Mouse (Mus musculus): ENCODE measurements around the gene Tbc1d21. TPM values are rescaled to one million over a fixed set of nuclear protein-coding genes. Genes with fewer than 3 reads are reported as not detected.

The Tbc1d21 gene
- total and polyA plus RNA-seq, 3 experiments: 4.6 TPM; not detected in 2

DNA sequence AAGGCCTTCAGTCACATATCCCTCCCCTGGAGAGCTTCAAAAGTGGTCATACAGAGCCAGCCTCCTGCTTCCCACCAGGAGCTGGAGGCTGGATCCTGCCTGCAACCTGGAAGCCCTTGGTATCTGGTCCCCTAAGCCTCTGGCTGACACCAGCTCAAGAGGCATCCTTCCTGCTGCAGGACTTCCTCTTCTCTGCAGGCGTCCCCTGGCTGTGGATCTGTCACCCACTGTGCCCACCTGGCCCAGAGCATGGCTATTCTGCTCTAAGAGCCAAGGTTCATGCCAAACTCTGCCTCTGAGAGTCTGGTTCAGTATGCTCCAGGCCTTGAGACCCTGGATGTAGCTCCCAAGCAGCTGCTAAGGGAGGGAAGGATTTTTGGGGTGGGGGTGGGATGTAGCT lies 23.6 kb upstream of the Tbc1d21 start:
- TF ChIP-seq MAZ (IDR thresholded peaks at IDR 0.05; ENCODE audit: low read depth, low read length): no peak
- TF ChIP-seq ZC3H11A (IDR thresholded peaks at IDR 0.05; ENCODE audit: low read depth, low read length): no peak
- TF ChIP-seq MXI1 (IDR thresholded peaks at IDR 0.05; ENCODE audit: low read depth, low read length): no peak
- no peak for TF ChIP-seq ZMIZ1 (IDR thresholded peaks at IDR 0.05; ENCODE audit: low read depth, low read length)
- no peak for TF ChIP-seq JUN (IDR thresholded peaks at IDR 0.05; ENCODE audit: insufficient read depth, low read depth, low read length)
- TF ChIP-seq HCFC1 (IDR thresholded peaks at IDR 0.05; ENCODE audit: low read depth, low read length): no peak
- no peak for TF ChIP-seq KAT2A (IDR thresholded peaks at IDR 0.05; ENCODE audit: insufficient replicate concordance, low read length)
- TF ChIP-seq USF1 (IDR thresholded peaks at IDR 0.05; ENCODE audit: low read depth, low read length): no peak
- TF ChIP-seq RAD21 (IDR thresholded peaks at IDR 0.05; ENCODE audit: low read depth, low read length): no peak
- no peak for TF ChIP-seq POLR2AphosphoS2 (IDR thresholded peaks at IDR 0.05; ENCODE audit: low read depth, low read length)
- TF ChIP-seq IRF4 (IDR thresholded peaks at IDR 0.05; ENCODE audit: low read depth, low read length): no peak
- TF ChIP-seq NRF1 (IDR thresholded peaks at IDR 0.05; ENCODE audit: low read depth, low read length): no peak
- TF ChIP-seq CHD1 (IDR thresholded peaks at IDR 0.05; ENCODE audit: low read depth, low read length): no peak
- Histone ChIP-seq H3K79me2 (replicated peaks; ENCODE audit: control insufficient read depth, extremely low read depth, insufficient read depth, poor library complexity, severe bottlenecking) (no peaks in the 10 kb centered on the region), H3K4me3 (replicated peaks in 1 of 3; ENCODE audit: low read depth in 2 of 3, low read length in 2 of 3, poor library complexity in 1 of 3) (no peak overlapping the region), H3K9me3 (replicated peaks; ENCODE audit: low read length) (no peaks in the 10 kb centered on the region), H3K4me2 (ENCODE audit: insufficient read depth, low read depth, poor library complexity, severe bottlenecking) (no peak overlapping the region), H3K27ac (ENCODE audit: insufficient read depth, low read depth) (no peak overlapping the region), H3K4me1 (ENCODE audit: control insufficient read depth in 1 of 2, insufficient read depth in 2 of 2) (peaks cover 8 to 16% of the 10 kb centered on the region in 2 experiments), H3K36me3 (replicated peaks in 1 of 2; ENCODE audit: control insufficient read depth in 1 of 2, insufficient read depth in 1 of 2, low read length in 1 of 2) (no peaks in the 10 kb centered on the region), H3K9ac (ENCODE audit: insufficient read depth, low read depth) (no peak overlapping the region), H3K27me3 (replicated peaks) (no peaks in the 10 kb centered on the region)
- in situ Hi-C loops (cut with MboI; ENCODE audit: low pct_ligation_motif_present, low pct_unique_long_range_greater_than_20kb, low sequenced_read_pairs) (no loop called here), dilution Hi-C loops (cut with MboI; ENCODE audit: extremely low pct_ligation_motif_present, extremely low pct_unique_long_range_greater_than_20kb, low sequenced_read_pairs) (no loop called here)
- no peak for DNase-seq (ENCODE audit: extremely low read depth)

DNA sequence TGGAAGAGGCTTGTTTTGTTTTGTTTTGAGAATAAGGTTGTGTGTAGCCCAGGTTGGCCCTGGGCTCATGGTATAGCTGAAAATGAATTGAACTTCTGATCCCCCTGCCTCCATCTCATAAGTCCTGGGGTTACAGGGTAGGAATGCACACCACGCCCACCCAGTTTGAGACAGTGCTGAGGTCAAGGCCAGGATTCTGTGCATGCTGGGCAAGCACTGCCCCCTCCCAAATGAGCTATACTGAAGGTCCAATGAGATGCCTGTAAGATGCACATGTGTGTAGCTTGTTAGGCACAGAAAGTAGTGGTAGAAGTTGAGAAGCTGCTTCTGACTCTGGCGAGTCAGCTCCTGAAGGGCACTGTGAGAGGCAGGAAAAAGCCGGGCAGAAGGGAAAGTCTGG lies 18.1 kb upstream of the Tbc1d21 start:
- TF ChIP-seq CHD1 (IDR thresholded peaks at IDR 0.05; ENCODE audit: low read depth, low read length) (no peak), SIN3A (IDR thresholded peaks at IDR 0.05; ENCODE audit: low read length) (no peak), RCOR1 (conservative IDR thresholded peaks at IDR 0.05; ENCODE audit: low read depth, low read length) (no peak), TCF12 (IDR thresholded peaks at IDR 0.05; ENCODE audit: low read depth, low read length) (no peak), E2F4 (IDR thresholded peaks at IDR 0.05; ENCODE audit: insufficient replicate concordance, low read depth, low read length) (no peak), HCFC1 (IDR thresholded peaks at IDR 0.05; ENCODE audit: low read depth, low read length) (no peak), ZC3H11A (IDR thresholded peaks at IDR 0.05; ENCODE audit: low read depth, low read length) (no peak), JUN (IDR thresholded peaks at IDR 0.05; ENCODE audit: insufficient read depth, low read depth, low read length) (no peak)
- Histone ChIP-seq H3K9me3 (replicated peaks; ENCODE audit: low read length) (peaks cover 6% of the 10 kb centered on the region), H3K9ac (ENCODE audit: insufficient read depth, low read depth) (no peak overlapping the region), H3K36me3 (replicated peaks in 1 of 2; ENCODE audit: control insufficient read depth in 1 of 2, insufficient read depth in 1 of 2, low read length in 1 of 2) (no peaks in the 10 kb centered on the region), H3K4me2 (ENCODE audit: insufficient read depth, low read depth, poor library complexity, severe bottlenecking) (no peak overlapping the region), H3K27ac (ENCODE audit: insufficient read depth, low read depth) (no peak overlapping the region), H3K4me1 (ENCODE audit: control insufficient read depth in 1 of 2, insufficient read depth in 2 of 2) (peaks cover 5 to 8% of the 10 kb centered on the region in 2 experiments), H3K79me2 (replicated peaks; ENCODE audit: control insufficient read depth, extremely low read depth, insufficient read depth, poor library complexity, severe bottlenecking) (no peaks in the 10 kb centered on the region), H3K4me3 (replicated peaks in 1 of 3; ENCODE audit: low read depth in 2 of 3, low read length in 2 of 3, poor library complexity in 1 of 3) (no peak overlapping the region), H3K27me3 (replicated peaks) (no peaks in the 10 kb centered on the region)
- dilution Hi-C loops (cut with MboI; ENCODE audit: extremely low pct_ligation_motif_present, extremely low pct_unique_long_range_greater_than_20kb, low sequenced_read_pairs) (no loop called here), in situ Hi-C loops (cut with MboI; ENCODE audit: low pct_ligation_motif_present, low pct_unique_long_range_greater_than_20kb, low sequenced_read_pairs) (no loop called here)
- no peak for DNase-seq (ENCODE audit: extremely low read depth)
